Mouse (Mus musculus): ENCODE results near the gene Gucy2c. TPM values are rescaled to one million over a fixed set of nuclear protein-coding genes. Genes with fewer than 3 reads are reported as not detected.

The Gucy2c gene
- total RNA-seq, 1 experiment from 2014 or later: 0.20 TPM

GRCm38 (mm10) chr6:136769859-136770258 is 11.7 kb downstream of the Gucy2c start:
- no peak for ATAC-seq (replicated peaks in 1 of 2; ENCODE audit: insufficient read depth in 1 of 2, low FRiP score in 2 of 2, low TSS enrichment in 1 of 2, low read depth in 1 of 2, poor library complexity in 2 of 2, severe bottlenecking in 2 of 2)

DNA sequence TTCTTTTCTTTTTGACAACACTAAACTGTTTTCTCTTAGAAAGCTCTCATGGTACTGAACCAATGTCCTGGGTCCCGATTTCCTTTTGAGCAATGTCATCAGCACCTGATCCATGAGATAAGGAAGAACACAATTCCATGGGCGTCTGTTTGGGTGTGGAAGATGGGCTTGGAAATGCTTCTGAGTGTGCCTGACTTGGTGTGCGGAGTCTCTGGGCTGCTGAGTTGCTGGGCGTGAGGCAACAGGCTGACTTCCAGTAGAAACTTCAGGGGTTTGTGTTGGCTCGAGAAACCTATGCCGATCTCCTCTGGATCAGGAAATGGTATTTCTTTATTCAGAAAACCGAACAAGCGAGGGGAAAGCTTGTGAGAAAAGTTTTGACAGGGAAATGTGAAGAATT is 12.4 kb downstream of the Gucy2c start:
- no peak for ATAC-seq (replicated peaks in 1 of 2; ENCODE audit: insufficient read depth in 1 of 2, low FRiP score in 2 of 2, low TSS enrichment in 1 of 2, low read depth in 1 of 2, poor library complexity in 2 of 2, severe bottlenecking in 2 of 2)

DNA sequence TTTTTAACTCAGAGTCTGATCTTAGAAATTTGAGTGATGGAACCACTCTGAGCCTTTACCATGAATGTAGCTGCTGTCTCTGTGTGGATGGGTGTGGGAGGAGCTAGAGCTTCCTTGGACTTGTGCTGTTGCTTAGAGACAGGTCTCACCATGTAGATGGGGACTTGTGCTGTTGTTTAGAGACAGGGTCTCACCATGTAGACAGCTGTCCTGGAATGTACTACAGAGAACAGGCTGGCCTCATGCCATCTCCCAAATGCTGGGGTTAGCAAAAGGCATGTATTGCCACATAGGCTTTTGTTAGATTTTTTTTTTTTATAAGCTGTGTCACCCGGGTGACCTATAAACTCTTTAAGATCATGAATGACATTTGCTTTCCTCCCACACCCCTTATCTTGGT is 17.7 kb downstream of the Gucy2c start:
- ATAC-seq (replicated peaks in 1 of 2; ENCODE audit: insufficient read depth in 1 of 2, low FRiP score in 2 of 2, low TSS enrichment in 1 of 2, low read depth in 1 of 2, poor library complexity in 2 of 2, severe bottlenecking in 2 of 2): no peak

DNA sequence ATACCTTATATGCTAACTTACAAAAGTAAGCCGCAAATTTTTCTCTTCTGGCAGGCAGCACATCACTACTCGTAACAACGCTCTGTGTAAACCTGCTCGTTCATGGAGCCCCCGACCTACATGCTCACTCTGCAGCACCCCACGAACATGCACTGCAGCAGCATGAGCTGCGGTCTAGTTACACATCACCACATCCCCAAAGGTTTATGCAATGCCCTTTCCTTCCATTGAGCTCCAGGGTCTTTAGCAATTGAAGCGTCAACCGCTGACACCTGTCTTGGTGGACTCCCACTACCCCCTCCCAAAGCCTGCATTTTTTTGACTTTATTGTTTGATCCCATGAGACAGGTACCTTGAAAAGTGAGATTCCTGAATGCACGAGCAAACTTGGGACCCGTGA is 31.0 kb downstream of the Gucy2c start:
- peak in 1 of 2 experiments; percentile 77; a peak in 1 of 4 replicates for ATAC-seq (replicated peaks in 1 of 2; ENCODE audit: insufficient read depth in 1 of 2, low FRiP score in 2 of 2, low TSS enrichment in 1 of 2, low read depth in 1 of 2, poor library complexity in 2 of 2, severe bottlenecking in 2 of 2)

DNA sequence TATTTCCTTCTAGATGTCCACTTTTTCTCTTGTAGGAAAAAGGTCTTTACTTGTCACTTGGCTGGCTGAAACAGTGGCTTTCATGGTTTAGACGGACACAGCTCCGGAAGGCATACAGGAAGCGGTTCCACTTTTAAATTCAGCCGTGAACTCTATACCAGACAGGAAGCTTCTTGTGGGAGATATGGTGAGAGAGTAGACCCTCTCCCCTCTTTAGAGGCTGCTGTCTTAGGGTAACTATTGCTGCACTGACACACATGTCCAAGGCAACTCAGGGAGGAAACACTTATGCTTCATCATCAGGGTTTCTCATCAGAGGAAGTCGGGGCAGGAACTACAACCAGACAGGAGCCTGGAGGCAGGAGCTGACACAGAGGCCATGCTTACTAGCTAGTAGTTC is 36.0 kb downstream of the Gucy2c start:
- ATAC-seq (replicated peaks in 1 of 2; ENCODE audit: insufficient read depth in 1 of 2, low FRiP score in 2 of 2, low TSS enrichment in 1 of 2, low read depth in 1 of 2, poor library complexity in 2 of 2, severe bottlenecking in 2 of 2): peak; percentile 20 to 34; a peak in 3 of 4 replicates

DNA sequence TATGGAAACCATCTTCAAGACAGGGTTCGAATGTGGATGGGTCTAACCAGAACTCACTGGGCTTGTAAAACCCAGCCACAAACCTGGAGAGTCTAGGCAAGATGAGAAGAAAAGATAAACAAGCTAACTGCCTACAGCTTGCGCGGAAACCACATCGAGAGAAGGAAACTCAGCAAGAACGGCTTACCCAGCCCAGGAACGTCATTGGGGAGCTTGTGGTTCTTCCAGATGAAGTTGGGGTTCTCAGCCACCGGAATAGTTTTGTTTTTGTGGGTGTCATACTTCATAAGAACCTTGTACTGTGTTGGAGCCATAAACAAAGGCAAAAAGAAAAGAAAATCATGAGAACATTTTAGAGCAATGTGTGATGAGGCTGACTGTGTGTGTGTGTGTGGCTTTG is 37.8 kb downstream of the Gucy2c start:
- ATAC-seq (replicated peaks in 1 of 2; ENCODE audit: insufficient read depth in 1 of 2, low FRiP score in 2 of 2, low TSS enrichment in 1 of 2, low read depth in 1 of 2, poor library complexity in 2 of 2, severe bottlenecking in 2 of 2): peak; percentile 65 to 68

DNA sequence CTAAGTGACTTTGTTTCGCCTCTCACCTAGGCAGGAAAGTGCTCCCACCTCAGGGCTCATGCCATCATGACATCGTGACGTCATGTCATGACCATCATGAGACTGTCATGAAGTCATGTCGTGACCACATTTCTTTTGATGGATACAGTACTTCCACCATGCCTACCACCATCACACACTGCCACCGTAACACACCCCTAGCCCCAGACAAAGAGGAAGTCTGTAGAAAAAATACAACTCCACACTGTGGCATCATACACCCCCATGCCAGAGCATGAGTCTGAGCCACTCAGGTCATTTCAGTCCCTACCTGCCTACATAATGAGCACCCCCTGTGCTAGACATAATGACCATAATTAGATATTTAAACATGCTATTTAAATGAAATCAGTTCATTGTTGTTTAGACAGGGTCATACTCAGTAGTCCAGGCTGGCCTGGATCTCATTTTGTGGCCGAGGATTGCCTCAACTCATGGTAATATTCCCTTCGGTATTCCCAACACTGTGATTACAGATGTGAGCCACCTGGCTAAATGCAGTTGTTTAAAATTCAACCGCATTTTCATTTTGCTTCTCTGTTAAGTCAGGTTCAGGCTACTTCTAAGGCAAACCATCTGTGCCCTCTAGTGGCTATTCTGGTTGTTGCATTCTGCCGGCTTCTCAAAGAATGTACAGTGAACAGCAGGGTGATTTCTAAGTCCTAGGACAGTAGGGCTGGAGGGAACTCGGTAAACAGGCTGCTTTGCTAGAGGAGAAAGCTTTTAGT is 39.0 kb downstream of the Gucy2c start:
- peak; percentile 69 to 74 for ATAC-seq (replicated peaks in 1 of 2; ENCODE audit: insufficient read depth in 1 of 2, low FRiP score in 2 of 2, low TSS enrichment in 1 of 2, low read depth in 1 of 2, poor library complexity in 2 of 2, severe bottlenecking in 2 of 2)

DNA sequence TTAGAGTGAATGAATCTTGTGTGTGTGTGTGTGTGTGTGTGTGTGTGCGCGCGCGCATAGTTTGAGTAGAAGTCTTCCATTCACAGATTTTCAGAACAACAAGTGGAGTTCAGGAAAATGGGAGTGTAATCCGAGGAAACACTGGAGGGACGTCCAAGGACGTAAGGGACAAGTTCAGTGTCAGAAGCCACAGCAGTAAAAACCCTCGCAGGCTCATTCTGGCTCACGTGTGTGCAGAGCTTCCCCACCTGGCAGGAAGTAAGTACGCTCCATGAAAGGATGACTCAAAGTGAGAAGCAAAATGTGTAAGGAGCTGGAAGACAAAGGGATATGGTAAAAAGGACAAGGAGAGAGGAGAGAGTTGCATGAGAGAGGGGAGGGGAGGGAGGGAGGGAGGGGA is 40.3 kb downstream of the Gucy2c start:
- ATAC-seq (replicated peaks in 1 of 2; ENCODE audit: insufficient read depth in 1 of 2, low FRiP score in 2 of 2, low TSS enrichment in 1 of 2, low read depth in 1 of 2, poor library complexity in 2 of 2, severe bottlenecking in 2 of 2): no peak

DNA sequence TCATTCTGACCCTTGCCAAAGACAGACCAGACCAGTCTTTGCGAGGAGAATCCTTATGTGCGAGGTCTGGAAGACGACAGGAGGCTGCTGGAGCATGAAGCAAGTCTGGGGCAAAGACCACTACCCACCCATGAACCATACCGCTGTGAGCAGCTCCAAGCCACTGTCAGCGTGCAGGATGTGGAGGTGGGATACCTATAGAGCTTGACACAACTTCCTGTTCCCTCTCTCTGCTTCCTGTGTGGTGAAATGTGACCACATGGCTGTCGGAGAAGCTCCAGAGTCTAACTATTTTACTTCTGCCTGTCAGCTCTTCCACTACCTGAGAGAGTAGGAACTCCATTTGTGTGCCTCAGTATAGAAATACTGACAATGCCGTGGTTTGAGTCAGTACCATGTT is 45.8 kb downstream of the Gucy2c start:
- ATAC-seq (replicated peaks in 1 of 2; ENCODE audit: insufficient read depth in 1 of 2, low FRiP score in 2 of 2, low TSS enrichment in 1 of 2, low read depth in 1 of 2, poor library complexity in 2 of 2, severe bottlenecking in 2 of 2): peak; percentile 90 to 92

GRCm38 (mm10) chr6:136728144-136728543 is 53.4 kb downstream of the Gucy2c start:
- peak; percentile 78 to 83 for ATAC-seq (replicated peaks in 1 of 2; ENCODE audit: insufficient read depth in 1 of 2, low FRiP score in 2 of 2, low TSS enrichment in 1 of 2, low read depth in 1 of 2, poor library complexity in 2 of 2, severe bottlenecking in 2 of 2)

GRCm38 (mm10) chr6:136723171-136723570 is 58.4 kb downstream of the Gucy2c start:
- no peak for ATAC-seq (replicated peaks in 1 of 2; ENCODE audit: insufficient read depth in 1 of 2, low FRiP score in 2 of 2, low TSS enrichment in 1 of 2, low read depth in 1 of 2, poor library complexity in 2 of 2, severe bottlenecking in 2 of 2)

DNA sequence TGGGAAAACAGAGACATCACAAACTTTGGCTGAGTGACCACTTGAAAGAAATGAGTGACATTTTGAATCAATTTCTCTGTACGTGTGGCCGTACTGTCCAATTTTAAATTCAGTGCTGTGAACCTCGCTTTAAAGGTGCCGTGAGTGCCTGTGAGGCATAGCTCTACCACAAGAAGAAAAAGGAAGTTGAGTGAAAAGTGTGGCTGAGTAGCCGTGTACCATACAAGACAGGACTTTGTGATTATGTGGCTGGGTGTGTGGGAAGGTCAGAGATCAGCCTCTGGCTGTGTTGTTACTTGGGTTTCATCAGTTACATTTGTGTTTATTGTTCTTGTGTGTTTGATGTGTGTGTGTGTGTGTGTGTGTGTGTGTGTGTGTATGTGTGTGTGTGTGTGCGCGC is 59.0 kb downstream of the Gucy2c start:
- ATAC-seq (replicated peaks in 1 of 2; ENCODE audit: insufficient read depth in 1 of 2, low FRiP score in 2 of 2, low TSS enrichment in 1 of 2, low read depth in 1 of 2, poor library complexity in 2 of 2, severe bottlenecking in 2 of 2): peak in 1 of 2 experiments; percentile 31; a peak in 1 of 4 replicates

GRCm38 (mm10) chr6:136721925-136722324 is 59.6 kb downstream of the Gucy2c start:
- peak; percentile 65 to 74; a peak in 3 of 4 replicates for ATAC-seq (replicated peaks in 1 of 2; ENCODE audit: insufficient read depth in 1 of 2, low FRiP score in 2 of 2, low TSS enrichment in 1 of 2, low read depth in 1 of 2, poor library complexity in 2 of 2, severe bottlenecking in 2 of 2)

GRCm38 (mm10) chr6:136720436-136720835 is 61.1 kb downstream of the Gucy2c start:
- ATAC-seq (replicated peaks in 1 of 2; ENCODE audit: insufficient read depth in 1 of 2, low FRiP score in 2 of 2, low TSS enrichment in 1 of 2, low read depth in 1 of 2, poor library complexity in 2 of 2, severe bottlenecking in 2 of 2): no peak

DNA sequence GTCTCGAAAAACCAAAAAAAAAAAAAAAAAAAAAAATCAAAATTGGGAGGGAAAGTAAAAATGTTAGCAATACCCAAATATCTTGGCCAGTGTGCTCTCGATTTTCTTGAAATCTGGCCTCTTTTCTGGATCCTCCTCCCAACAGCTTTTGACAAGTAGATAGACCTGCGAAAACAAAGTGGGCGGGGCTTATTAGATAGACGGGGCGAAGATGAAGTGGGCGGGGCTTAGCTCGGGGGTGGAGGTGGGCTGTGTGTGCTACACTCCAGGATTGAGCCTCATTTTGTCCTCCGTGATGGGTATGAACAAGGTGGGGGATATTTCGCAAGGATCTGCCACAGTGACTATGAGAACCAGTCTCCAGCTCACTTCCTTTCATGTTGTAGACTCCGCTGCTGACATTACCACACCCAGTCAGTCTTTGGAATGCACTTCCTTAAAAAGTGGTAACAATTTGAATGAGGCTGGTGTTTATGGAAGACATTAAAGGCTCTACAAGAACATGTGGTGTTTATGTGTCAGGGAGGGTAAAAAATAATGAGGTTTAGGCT is 65.6 kb downstream of the Gucy2c start:
- ATAC-seq (replicated peaks in 1 of 2; ENCODE audit: insufficient read depth in 1 of 2, low FRiP score in 2 of 2, low TSS enrichment in 1 of 2, low read depth in 1 of 2, poor library complexity in 2 of 2, severe bottlenecking in 2 of 2): peak in 1 of 2 experiments; percentile 61; a peak in 1 of 4 replicates

DNA sequence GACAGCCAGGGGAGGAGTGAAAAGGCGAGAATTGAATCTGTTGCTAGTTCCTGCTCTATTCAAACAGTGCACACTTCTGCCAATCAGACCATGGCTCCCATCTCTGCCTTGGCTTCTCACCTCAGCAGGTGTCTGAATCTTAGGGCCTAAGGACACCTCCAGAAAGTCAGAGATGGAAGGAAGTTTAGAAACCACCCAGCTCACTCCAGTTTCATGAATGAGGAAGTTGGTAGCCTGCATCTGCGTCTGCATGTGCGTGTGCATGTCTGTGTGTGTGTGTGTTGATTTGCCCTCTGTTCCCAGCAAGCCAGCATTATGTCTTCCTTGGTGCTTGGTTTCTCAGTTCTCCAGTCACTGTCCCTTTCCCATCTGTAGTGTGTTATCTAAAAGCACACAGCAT is 67.5 kb downstream of the Gucy2c start:
- ATAC-seq (replicated peaks in 1 of 2; ENCODE audit: insufficient read depth in 1 of 2, low FRiP score in 2 of 2, low TSS enrichment in 1 of 2, low read depth in 1 of 2, poor library complexity in 2 of 2, severe bottlenecking in 2 of 2): peak; percentile 82 to 87

- no peak for ATAC-seq (replicated peaks in 1 of 2; ENCODE audit: insufficient read depth in 1 of 2, low FRiP score in 2 of 2, low TSS enrichment in 1 of 2, low read depth in 1 of 2, poor library complexity in 2 of 2, severe bottlenecking in 2 of 2)
Measured at GRCm38 (mm10) chr6:136710408-136710807, 71.2 kb downstream of the Gucy2c start.

DNA sequence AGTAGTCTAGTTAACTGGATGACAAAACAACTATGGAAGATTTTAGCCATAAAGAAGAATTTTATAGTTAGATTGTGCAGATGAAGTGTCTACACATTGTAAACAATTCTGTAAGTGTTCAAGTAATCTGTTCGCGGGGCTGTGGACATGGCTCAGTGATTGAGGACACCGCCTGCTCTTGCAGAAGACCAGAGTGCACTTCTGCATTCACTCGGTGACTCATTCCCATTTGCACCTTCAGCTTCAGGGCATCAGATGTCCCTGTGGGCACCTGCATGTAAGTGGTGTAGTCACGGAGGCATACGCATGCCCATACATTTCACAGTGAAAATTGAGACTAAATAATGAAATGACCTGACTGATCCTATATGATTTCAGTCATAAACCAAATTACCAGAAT is 73.0 kb downstream of the Gucy2c start:
- no peak for ATAC-seq (replicated peaks in 1 of 2; ENCODE audit: insufficient read depth in 1 of 2, low FRiP score in 2 of 2, low TSS enrichment in 1 of 2, low read depth in 1 of 2, poor library complexity in 2 of 2, severe bottlenecking in 2 of 2)

- no peak for ATAC-seq (replicated peaks in 1 of 2; ENCODE audit: insufficient read depth in 1 of 2, low FRiP score in 2 of 2, low TSS enrichment in 1 of 2, low read depth in 1 of 2, poor library complexity in 2 of 2, severe bottlenecking in 2 of 2)
Measured at GRCm38 (mm10) chr6:136701878-136702277, 79.7 kb downstream of the Gucy2c start.
